Mouse (Mus musculus) adrenal gland, adult (tissue): Measurements from ENCODE around the gene Epha2.

Source experiments
- DNase-seq, 2 experiments: peaks; one replicate each; pipeline ENCODE4 v3.0.0; 2022 to 2023; ENCODE audit warnings: low spot score in 1 of 2; ENCODE audit not compliant: inconsistent age in 2 of 2

Epha2 gene

GRCm38 (mm10) chr4:141302428-141303401 is 1.7 kb downstream of the Epha2 start:
- DNase-seq: peak; percentile 52 to 81

- DNase-seq: no peak
These were observed 2.6 kb downstream of the Epha2 start for GRCm38 (mm10) chr4:141303402-141304222.

- no peak for DNase-seq
These were observed 3.2 kb downstream of the Epha2 start for GRCm38 (mm10) chr4:141304223-141304611.

GRCm38 (mm10) chr4:141306057-141306456 is 5.0 kb downstream of the Epha2 start:
- DNase-seq: no peak

- no peak for DNase-seq
These were observed 7.3 kb downstream of the Epha2 start for GRCm38 (mm10) chr4:141308381-141308780.

- DNase-seq: peak; percentile 40 to 54
These were observed 8.1 kb downstream of the Epha2 start for GRCm38 (mm10) chr4:141308857-141309772.

GRCm38 (mm10) chr4:141309773-141310145 is 8.7 kb downstream of the Epha2 start:
- DNase-seq: peak; percentile 85 to 87

- peak; percentile 94 to 95 for DNase-seq
These were observed 9.2 kb downstream of the Epha2 start for GRCm38 (mm10) chr4:141310191-141310606.

GRCm38 (mm10) chr4:141311078-141311477 is 10.0 kb downstream of the Epha2 start:
- peak; percentile 87 to 92 for DNase-seq

GRCm38 (mm10) chr4:141311506-141311905 is 10.5 kb downstream of the Epha2 start:
- DNase-seq: peak in 1 of 2 experiments; percentile 42

GRCm38 (mm10) chr4:141311908-141312307 is 10.9 kb downstream of the Epha2 start:
- DNase-seq: no peak

GRCm38 (mm10) chr4:141312513-141313131 is 11.6 kb downstream of the Epha2 start:
- peak in 1 of 2 experiments; percentile 27 for DNase-seq

- DNase-seq: no peak
These were observed 12.4 kb downstream of the Epha2 start for GRCm38 (mm10) chr4:141313481-141313880.

GRCm38 (mm10) chr4:141313924-141314323 is 12.9 kb downstream of the Epha2 start:
- no peak for DNase-seq

- no peak for DNase-seq
These were observed 13.7 kb downstream of the Epha2 start for GRCm38 (mm10) chr4:141314745-141315144.

GRCm38 (mm10) chr4:141316023-141316422 is 15.0 kb downstream of the Epha2 start:
- DNase-seq: peak in 1 of 2 experiments; percentile 60

- peak; percentile 59 to 74 for DNase-seq
These were observed 15.6 kb downstream of the Epha2 start for GRCm38 (mm10) chr4:141316498-141317180.

GRCm38 (mm10) chr4:141317914-141318313 is 16.9 kb downstream of the Epha2 start:
- no peak for DNase-seq

- no peak for DNase-seq
These were observed 21.5 kb downstream of the Epha2 start for GRCm38 (mm10) chr4:141322526-141322925.
